Mouse (Mus musculus): Measurements from ENCODE around the gene Ablim1. TPM values are rescaled to one million over a fixed set of nuclear protein-coding genes. Genes with fewer than 3 reads are reported as not detected.

Gene Ablim1
- polyA plus RNA-seq, 1 experiment from 2014 or later = 0.46 TPM

DNA sequence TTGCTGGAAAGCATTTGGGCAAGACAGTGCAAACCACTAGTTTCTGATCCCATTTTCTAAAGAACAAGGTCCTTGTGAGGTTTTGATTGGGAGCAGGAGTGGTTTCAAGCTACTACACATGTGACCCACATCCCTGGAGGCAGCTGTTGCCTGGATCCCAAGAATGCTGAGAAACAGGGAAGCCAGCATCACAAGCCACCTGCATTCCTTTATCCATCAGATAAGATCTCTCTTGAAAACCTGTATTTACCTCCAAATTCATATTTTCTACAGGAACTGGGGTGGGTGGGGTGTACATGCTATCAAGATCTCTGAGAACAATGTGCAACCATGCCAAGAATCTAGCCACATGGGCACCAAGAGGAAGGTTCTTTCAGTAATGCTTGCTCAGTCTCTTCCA is 139.6 kb downstream of the Ablim1 start:
- no peak overlapping the region for H3K4me3 ChIP-seq (ENCODE audit: inconsistent target)
- no peaks in the 10 kb centered on the region for H3K36me3 ChIP-seq (ENCODE audit: inconsistent target)
- H3K79me2 ChIP-seq (ENCODE audit: inconsistent target) = no peaks in the 10 kb centered on the region
- H3K27ac ChIP-seq = no peak overlapping the region

DNA sequence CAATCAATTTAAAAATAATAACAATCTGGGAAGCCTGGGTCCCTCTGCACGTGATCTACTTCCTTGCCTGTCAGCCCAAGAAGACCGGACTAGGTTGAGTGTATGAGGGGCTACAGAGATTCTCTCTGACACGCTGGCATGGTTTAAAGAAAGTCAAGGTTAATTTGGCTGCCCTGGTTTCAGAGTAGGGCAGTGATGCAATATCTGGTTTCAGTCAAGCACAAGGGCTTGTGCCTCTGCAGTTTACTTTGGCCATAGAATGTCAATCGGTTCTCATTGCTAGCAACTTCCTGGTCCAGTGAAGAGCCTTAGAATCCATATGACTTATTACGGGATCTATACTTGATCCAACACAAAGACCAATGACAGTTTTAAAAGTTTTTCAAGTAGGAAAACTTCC is 140.2 kb downstream of the Ablim1 start:
- 83% methylated on average over 5 of the region's 5 CpGs for WGBS (ENCODE audit: missing documents)
- H3K36me3 ChIP-seq (ENCODE audit: inconsistent target) = no peaks in the 10 kb centered on the region
- H3K27ac ChIP-seq = no peak overlapping the region

DNA sequence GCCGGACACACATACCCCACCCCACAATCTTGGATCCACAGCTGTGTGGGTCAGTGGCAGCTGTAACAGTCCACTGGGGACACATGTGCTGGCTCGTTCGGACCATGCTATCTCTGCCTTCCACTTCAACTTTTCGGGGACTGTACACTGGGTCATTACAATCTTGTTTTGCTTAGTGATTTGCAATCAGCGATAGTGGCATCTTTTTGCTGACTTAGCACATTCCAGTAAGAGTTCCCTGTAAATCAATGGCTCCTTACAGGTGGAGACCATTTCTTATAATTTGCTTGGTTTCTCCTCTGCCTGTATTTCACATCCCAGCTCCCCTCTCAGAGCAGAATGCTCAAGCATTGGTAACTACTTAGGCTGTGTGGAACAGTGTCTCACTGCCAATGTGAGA is 140.7 kb downstream of the Ablim1 start:
- Histone ChIP-seq H3K79me2 (ENCODE audit: inconsistent target) (no peaks in the 10 kb centered on the region), H3K4me3 (ENCODE audit: inconsistent target) (no peak overlapping the region), H3K27ac (no peak overlapping the region), H3K36me3 (ENCODE audit: inconsistent target) (no peaks in the 10 kb centered on the region)
- 94% methylated on average over 5 of the region's 5 CpGs for WGBS (ENCODE audit: missing documents)

More for the DNA sequence above, 140.2 kb downstream of the Ablim1 start:
- Histone ChIP-seq H3K4me3 (ENCODE audit: inconsistent target) (no peak overlapping the region), H3K79me2 (ENCODE audit: inconsistent target) (no peaks in the 10 kb centered on the region)

DNA sequence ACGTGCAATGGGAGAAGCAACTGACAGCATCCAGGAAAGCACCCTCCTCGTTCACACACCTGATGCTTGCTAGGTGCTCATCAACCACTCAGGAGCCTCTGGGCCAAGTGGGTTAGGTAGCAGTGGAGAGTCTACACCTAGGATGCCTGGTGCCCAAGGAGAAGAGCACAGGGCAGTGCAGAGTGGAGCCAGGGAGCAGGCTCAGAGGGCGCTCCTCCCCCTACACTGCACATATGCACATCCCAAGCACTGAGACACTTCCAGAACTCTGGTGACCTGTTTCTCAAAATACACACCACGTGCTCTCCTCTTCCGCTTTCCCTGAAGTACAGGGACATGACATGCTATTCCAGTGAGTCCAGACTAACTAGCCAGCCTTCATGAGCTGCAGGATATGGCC is 142.4 kb downstream of the Ablim1 start:
- 89% methylated on average over 5 of the region's 5 CpGs for WGBS (ENCODE audit: missing documents)

DNA sequence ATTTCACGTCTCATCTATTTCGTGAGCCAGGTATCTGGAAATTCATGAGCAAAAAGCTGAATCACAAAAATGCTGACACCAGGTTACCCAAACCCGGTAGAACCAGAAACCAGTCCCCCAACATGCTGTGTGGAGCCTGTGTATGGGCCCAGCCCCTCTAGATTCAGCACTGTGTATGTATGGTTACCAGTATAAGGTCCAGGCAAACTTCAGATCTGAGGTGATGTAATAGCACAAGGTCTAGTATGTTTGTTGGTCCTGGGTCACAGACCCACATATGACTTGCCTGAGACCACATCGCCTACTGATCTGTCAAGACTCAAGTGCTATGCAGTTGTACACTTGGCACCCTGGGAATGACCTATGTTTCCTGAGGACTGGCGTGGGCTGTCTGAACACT is 143.8 kb downstream of the Ablim1 start:
- WGBS (ENCODE audit: missing documents) = 96% methylated on average over 5 of the region's 5 CpGs
- no peak overlapping the region for H3K27ac ChIP-seq
- H3K79me2 ChIP-seq (ENCODE audit: inconsistent target) = no peaks in the 10 kb centered on the region
- no peak overlapping the region for H3K4me3 ChIP-seq (ENCODE audit: inconsistent target)
- H3K36me3 ChIP-seq (ENCODE audit: inconsistent target) = no peaks in the 10 kb centered on the region

More for the DNA sequence above, 142.4 kb downstream of the Ablim1 start:
- Histone ChIP-seq H3K4me3 (ENCODE audit: inconsistent target) (no peak overlapping the region), H3K27ac (no peak overlapping the region), H3K79me2 (ENCODE audit: inconsistent target) (no peaks in the 10 kb centered on the region), H3K36me3 (ENCODE audit: inconsistent target) (no peaks in the 10 kb centered on the region)

DNA sequence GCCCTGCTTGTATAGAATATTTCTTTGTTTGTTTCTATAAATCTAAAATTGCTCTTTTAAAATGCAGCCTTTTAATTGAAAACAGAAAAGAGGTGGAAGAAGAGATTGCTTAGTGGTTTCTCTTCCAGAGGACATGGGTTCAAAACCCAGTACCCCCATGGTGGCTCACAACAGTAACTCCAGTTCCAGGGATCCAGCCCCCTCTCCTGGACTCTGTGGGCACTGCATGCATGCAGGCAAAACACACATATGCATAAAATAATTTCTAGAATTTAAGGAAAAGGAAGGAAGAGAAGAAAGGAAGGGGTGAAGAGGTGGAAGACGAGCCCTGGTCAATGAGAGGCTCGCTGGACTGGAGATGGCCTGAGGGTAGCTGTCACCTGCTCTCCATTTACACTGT is 145.2 kb downstream of the Ablim1 start:
- Histone ChIP-seq H3K4me3 (ENCODE audit: inconsistent target) (no peak overlapping the region), H3K27ac (no peak overlapping the region), H3K79me2 (ENCODE audit: inconsistent target) (no peaks in the 10 kb centered on the region), H3K36me3 (ENCODE audit: inconsistent target) (no peaks in the 10 kb centered on the region)
- WGBS (ENCODE audit: missing documents) = 67% methylated on average over 1 of the region's 2 CpGs

DNA sequence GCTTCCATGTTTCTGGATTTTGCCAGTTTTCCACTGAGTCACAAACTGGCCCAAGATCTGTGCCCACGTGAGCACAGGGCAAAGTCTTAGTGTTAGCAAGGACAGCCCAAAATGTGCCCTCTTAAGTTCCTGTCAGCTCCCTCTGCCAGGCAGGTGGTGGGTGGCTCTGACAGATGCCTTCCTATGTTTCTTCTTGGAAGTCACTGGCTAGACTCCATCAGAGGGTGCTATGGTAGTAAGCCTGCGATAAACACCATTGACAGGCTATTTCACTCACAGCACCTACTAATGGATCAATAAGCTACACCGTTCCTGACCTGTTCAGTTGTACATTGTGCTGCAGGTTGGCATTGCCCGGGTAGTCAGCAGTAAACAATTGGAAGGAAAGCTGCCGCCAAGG is 147.0 kb downstream of the Ablim1 start:
- H3K27ac ChIP-seq = no peak overlapping the region
- WGBS (ENCODE audit: missing documents) = 79% methylated on average over 5 of the region's 5 CpGs
- no peak overlapping the region for H3K4me3 ChIP-seq (ENCODE audit: inconsistent target)
- no peaks in the 10 kb centered on the region for H3K79me2 ChIP-seq (ENCODE audit: inconsistent target)
- H3K36me3 ChIP-seq (ENCODE audit: inconsistent target) = no peaks in the 10 kb centered on the region

DNA sequence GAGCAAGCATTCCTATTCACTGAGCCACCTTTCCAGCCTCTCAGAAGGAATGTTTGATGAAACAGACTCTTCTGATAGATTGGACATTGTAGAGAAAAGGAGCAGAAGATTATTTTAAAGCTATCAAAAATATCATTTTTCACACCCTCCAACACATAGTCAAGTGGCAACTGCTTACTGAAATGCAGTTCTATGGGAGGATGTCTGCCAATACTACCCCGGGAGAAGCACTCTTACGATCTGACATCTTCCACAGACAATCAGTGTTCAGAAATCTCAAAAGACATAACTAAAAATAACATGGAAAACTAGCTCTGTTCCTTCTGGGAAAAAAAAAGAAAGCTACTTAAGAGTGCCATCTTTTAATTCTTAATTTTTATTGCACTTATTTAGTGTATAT is 149.8 kb downstream of the Ablim1 start:
- Histone ChIP-seq H3K27ac (no peak overlapping the region), H3K4me3 (ENCODE audit: inconsistent target) (no peak overlapping the region), H3K36me3 (ENCODE audit: inconsistent target) (no peaks in the 10 kb centered on the region), H3K79me2 (ENCODE audit: inconsistent target) (no peaks in the 10 kb centered on the region)
- WGBS (ENCODE audit: missing documents) = 88% methylated on average over 2 of the region's 2 CpGs

DNA sequence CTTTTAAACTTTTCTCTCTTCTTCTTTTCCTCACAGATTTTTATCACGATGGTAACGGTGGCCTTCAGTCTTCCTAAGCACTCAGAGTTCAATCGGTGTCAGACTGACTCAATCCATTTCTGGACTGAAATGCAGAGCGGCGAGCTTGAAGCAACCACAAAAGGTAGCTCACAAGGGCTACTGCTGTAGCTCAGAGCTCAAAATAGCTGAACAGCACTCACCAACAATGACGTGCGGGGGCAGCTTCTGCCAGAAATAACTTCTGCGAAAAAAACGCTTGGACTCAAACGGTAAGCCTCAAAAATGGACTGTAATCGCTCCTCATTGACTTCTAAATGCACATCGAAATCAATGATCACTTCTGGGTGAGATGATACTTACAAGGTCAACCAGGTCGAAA is 151.4 kb downstream of the Ablim1 start:
- WGBS (ENCODE audit: missing documents) = 69% methylated on average over 13 of the region's 13 CpGs
- H3K36me3 ChIP-seq (ENCODE audit: inconsistent target) = no peaks in the 10 kb centered on the region
- no peaks in the 10 kb centered on the region for H3K79me2 ChIP-seq (ENCODE audit: inconsistent target)
- no peak overlapping the region for H3K4me3 ChIP-seq (ENCODE audit: inconsistent target)
- H3K27ac ChIP-seq = no peak overlapping the region

DNA sequence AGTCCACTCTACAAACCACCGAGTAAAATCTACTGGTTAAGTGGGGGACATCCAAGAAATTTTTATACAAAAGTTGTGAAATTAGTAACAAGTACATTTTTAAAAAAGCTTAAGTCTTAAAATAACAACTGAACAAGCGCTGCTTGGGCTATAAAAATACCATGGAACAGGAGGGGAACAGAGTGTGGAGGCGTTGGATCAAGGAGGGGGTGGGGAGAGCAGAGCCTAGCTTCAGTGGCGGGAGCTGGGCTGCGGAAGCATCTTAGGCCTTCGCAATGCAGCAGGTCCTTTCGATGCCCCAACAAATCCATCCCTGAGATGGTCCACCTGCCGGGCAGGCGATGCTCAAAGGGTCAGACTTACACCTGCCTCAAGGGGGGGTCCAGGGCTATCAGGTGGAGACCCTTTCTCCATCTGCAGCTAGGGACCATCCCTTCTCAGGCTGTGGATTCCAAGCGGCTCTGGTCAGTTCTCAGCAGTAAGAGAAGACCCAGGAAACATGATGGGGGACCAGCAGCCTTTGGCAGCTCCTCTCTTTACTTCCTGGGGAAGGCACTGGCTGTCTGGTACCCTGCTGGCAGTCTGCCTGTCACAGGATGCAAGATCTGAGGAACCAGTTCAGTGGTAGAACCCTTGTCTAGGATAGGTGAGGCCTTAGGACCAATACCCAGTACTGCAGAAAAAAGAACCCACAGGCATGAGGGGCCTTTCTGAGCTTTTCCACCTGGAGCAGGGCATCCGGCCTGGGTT is 152.6 kb downstream of the Ablim1 start:
- 88% methylated on average over 11 of the region's 11 CpGs for WGBS (ENCODE audit: missing documents)
- H3K4me3 ChIP-seq (ENCODE audit: inconsistent target) = no peak overlapping the region
- H3K79me2 ChIP-seq (ENCODE audit: inconsistent target) = no peaks in the 10 kb centered on the region
- H3K36me3 ChIP-seq (ENCODE audit: inconsistent target) = no peaks in the 10 kb centered on the region
- H3K27ac ChIP-seq = no peak overlapping the region

DNA sequence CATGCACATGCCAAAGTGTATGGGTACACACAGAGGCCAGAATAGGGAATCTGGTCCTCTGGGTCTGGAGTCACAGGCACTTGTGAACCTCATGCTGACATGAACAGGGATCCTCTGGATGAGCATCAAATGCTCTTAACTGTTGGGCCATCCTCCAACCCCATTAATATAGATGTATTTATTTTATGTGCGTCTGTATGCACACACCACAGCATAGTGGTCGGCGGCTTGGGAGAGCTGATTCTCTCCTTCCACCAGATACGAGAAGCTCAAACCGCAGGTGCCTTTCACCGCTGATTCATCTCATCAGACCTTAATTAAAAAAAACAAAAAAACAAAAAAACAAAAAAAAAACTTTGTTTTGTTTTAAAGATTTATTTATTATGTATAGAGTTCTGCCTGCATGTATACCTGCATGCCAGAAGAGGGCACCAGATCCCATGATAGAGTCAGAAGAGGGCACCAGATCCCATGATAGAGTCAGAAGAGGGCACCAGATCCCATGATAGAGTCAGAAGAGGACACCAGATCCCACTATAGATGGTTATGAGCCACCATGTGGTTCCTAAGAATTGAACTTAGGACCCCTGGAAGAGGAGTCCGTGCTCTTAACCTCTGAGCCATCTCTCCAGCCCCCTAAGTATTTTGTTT is 153.6 kb downstream of the Ablim1 start:
- H3K4me3 ChIP-seq (ENCODE audit: inconsistent target) = no peak overlapping the region
- no peak overlapping the region for H3K27ac ChIP-seq
- H3K36me3 ChIP-seq (ENCODE audit: inconsistent target) = no peaks in the 10 kb centered on the region
- H3K79me2 ChIP-seq (ENCODE audit: inconsistent target) = no peaks in the 10 kb centered on the region
- WGBS (ENCODE audit: missing documents) = 79% methylated on average over 7 of the region's 7 CpGs

DNA sequence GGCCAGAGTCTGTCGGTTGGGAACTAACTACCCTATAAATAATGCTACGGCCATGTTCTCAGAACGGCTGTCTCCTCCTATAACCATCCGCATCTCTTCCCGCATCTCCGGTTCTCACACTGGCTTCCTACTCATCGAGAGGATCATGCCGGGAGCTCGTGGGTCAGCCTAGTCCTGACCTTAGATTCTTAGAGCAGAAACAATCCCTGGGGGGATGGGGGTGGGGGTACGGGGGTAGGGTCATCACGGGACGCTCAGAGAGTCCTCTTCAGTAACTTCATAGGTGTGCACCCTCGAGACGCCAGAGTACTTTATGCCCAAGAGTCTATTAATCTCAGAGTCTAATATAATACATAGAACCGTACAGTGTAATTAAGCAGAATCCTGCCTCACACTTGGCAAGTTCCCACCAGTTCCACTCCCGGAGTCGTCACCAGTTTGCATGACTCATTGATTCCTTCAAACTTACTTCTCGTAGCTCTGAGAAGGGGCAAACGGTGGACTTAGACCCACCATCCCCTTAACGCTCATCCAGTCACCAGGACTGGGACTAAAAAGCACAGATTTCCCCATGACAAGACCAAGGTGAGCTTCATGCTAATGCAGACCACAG is 156.9 kb downstream of the Ablim1 start:
- WGBS (ENCODE audit: missing documents) = 83% methylated on average over 18 of the region's 20 CpGs
- no peak overlapping the region for H3K4me3 ChIP-seq (ENCODE audit: inconsistent target)
- H3K27ac ChIP-seq = no peak overlapping the region
- H3K36me3 ChIP-seq (ENCODE audit: inconsistent target) = no peaks in the 10 kb centered on the region
- no peaks in the 10 kb centered on the region for H3K79me2 ChIP-seq (ENCODE audit: inconsistent target)

DNA sequence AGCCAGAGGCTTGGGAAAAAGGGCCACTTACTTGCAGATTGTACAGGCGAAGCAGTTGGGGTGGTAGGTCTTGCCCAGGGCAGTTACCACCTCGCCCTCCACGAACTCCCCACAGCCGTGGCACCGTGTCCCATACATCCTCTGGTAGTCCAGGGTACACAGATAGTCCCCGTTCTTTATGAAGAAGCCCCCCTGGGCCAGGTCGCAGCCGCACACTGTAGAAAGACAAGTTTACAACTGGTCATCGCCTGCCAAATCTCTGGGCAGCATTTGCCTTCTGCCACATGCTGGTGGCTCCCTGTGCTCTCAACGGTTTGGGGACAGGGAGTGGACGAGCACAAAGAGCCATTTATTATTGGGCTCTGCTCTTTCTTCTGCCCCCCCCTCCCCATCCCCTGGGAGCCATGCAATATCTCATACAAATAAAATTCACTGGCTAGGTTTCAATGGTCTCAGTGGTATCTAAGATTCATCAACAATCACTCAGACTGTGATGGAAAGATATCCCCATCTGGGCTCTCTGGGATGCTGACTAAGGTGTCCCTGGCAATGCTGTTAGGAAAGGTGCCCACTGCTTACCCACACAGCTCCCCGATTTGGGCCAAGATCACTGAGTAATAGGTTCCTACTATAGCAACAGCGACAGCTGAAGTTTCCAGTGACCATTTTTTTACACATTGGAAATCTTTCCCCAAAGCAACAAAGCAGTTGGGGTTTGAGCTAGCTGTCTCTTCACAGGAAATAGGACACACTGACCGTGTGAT is 159.4 kb downstream of the Ablim1 start:
- Histone ChIP-seq H3K79me2 (ENCODE audit: inconsistent target) (no peaks in the 10 kb centered on the region), H3K36me3 (ENCODE audit: inconsistent target) (no peaks in the 10 kb centered on the region), H3K4me3 (ENCODE audit: inconsistent target) (no peak overlapping the region), H3K27ac (no peak overlapping the region)
- 86% methylated on average over 14 of the region's 14 CpGs for WGBS (ENCODE audit: missing documents)

DNA sequence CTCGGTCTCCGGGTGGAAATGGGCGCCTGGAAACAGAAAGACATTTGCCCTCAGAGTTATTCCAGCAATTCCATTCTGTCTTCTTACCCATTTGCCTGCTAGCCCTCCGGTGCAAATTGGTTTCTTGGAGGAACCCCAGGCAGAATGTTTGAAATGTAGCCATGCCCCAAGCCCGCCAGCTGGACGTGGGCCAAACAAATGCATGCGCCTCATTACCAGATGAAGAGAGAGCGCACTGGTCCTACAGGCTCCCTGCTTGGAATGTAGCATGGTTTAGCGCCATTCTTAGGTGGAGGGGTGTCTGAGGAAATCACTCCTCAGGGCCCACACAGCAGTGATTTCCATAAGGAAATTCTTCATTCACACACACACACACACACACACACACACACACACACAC is 162.4 kb downstream of the Ablim1 start:
- 91% methylated on average over 9 of the region's 9 CpGs for WGBS (ENCODE audit: missing documents)
- H3K4me3 ChIP-seq (ENCODE audit: inconsistent target) = no peak overlapping the region
- no peaks in the 10 kb centered on the region for H3K79me2 ChIP-seq (ENCODE audit: inconsistent target)
- H3K27ac ChIP-seq = no peak overlapping the region
- H3K36me3 ChIP-seq (ENCODE audit: inconsistent target) = no peaks in the 10 kb centered on the region

DNA sequence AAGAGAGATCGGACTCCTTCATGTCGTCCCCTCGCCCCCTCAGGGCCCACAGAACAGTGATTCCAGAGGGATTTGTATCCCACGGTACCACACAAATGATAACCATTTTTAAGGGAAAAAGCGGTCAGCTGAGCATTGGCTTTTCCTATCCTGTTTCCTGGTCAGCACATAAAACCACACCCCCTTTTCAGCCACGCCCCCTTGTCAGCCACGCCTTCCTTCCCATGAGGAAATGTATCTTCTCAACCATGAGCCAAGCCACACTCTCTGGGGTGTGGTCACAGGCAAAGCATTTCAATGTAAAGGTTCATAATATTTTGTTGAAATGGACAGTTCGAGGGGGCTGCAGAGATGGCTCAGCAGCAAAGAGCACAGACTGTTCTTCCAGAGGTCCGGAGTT is 163.2 kb downstream of the Ablim1 start:
- H3K27ac ChIP-seq = no peak overlapping the region
- no peaks in the 10 kb centered on the region for H3K36me3 ChIP-seq (ENCODE audit: inconsistent target)
- 76% methylated on average over 9 of the region's 9 CpGs for WGBS (ENCODE audit: missing documents)
- no peaks in the 10 kb centered on the region for H3K79me2 ChIP-seq (ENCODE audit: inconsistent target)
- H3K4me3 ChIP-seq (ENCODE audit: inconsistent target) = no peak overlapping the region

All from macrophage (primary cell).